Mouse (Mus musculus): Measurements from ENCODE around the gene Wnk2. TPM values are rescaled to one million over a fixed set of nuclear protein-coding genes. Genes with fewer than 3 reads are reported as not detected.

The Wnk2 gene
- total RNA-seq, 2 experiments from 2014 or later: 129 to 145 TPM

DNA sequence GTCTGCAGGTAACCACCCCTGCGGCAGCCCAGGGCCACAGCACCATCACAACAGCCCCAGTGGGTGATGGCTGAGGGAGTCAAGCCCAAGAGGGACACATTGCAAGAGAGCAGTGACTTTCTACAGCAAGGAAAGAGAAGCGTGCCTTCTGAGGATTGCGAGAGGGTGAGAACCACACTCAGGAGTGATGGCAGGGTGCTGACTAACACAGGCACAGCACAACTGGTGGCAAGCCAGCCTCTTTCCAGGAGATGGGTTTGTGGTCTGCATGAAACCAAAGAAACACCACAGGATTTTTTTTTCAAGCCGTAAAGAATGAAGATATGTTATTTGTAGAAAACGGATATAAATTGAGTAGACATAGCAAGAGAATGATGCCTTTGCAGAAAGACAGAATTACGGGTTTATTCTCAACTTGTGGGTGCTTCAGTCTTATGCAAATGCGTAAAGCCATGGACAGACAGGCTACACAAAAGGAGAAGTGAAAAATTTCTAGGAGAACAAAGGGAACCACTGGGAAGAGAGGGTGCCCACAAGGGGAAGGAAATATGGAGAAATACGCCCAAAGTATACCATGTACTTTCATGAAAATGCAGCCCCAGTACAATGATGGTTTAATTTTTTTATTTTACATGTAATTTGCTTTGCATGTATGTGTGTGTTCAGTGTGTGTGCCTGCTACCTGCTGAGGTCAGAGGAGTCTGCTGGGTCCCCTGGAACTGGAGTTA, 39.5 kb downstream of the Wnk2 start:
- intact Hi-C loops (cut with DNase I): no loop called here
- no peak for TF ChIP-seq CTCF (IDR thresholded peaks at IDR 0.05)
- no peak overlapping the region for H3K4me3 ChIP-seq
- DNase-seq (ENCODE audit: extremely low spot score in 1 of 2, low spot score in 2 of 2): no peak
- H3K27ac ChIP-seq: no peak overlapping the region

DNA sequence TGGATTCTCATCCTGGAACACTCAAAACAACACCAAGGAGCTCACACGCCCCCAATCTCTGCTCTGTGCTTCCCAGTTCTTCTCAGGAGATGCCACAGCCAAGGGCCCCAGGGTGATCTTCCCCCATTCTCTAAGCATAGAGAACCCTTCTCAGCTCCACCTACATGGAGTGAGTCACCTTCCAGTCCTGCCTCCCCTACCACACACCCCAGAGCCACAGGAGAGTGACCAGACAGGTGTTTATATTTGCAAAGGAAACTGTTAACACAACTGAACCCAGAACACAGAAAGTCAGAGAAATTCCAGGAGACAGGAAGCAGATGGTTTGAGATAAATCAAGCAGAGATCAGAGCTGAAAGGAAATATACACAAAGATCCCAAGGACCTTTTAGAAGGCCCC, 43.9 kb downstream of the Wnk2 start:
- H3K27ac ChIP-seq: peak overlapping the region; percentile 55
- intact Hi-C loops (cut with DNase I): no loop called here
- DNase-seq (ENCODE audit: extremely low spot score in 1 of 2, low spot score in 2 of 2): no peak
- H3K4me3 ChIP-seq: no peak overlapping the region
- no peak for TF ChIP-seq CTCF (IDR thresholded peaks at IDR 0.05)

DNA sequence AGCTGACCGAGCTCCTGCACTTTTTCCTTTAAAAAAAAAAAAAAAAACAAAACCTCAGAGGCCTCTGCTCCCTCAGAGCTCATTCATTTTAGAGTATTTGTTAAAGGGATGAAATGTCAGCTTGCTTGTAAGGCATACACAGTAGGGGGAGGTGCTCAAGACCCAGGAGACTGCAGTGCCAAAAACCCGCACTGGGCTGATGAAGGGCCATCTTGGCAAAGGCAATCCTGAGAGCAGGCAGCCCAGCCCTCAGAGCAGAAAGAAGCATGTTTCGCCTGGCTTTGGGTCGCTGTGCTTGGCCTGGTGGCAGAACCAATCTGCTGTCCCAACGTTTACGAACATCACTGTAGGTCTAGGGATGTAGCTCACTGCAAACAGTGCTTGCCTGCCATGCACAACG, 44.6 kb downstream of the Wnk2 start:
- H3K4me3 ChIP-seq: no peak overlapping the region
- intact Hi-C loops (cut with DNase I): no loop called here
- peak overlapping the region; percentile 55 for H3K27ac ChIP-seq
- no peak for DNase-seq (ENCODE audit: extremely low spot score in 1 of 2, low spot score in 2 of 2)
- TF ChIP-seq CTCF (IDR thresholded peaks at IDR 0.05): no peak

DNA sequence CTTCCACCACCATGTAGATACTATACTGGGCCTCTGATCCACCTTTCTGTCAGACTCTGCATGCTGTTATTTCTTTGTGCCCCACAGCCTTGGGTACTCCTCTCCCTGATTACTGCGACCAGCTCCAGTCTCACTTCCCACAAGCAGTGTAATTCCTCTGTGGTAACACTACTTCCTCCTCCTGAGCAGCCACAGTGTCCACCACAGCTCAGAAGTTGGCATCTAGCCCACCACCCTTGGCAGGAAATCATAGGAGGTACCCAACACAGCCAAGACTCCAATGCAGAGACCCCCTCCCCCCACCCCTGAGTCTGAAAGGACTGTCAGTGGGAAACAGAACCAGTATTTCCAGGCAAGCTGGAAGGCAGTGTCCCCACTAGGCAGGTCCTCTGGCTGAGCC, 47.4 kb downstream of the Wnk2 start:
- no peak overlapping the region for H3K4me3 ChIP-seq
- TF ChIP-seq CTCF (IDR thresholded peaks at IDR 0.05): no peak
- peak overlapping the region; percentile 32; the same call in 1 of the 2 replicates for H3K27ac ChIP-seq
- intact Hi-C loops (cut with DNase I): no loop called here
- DNase-seq (ENCODE audit: extremely low spot score in 1 of 2, low spot score in 2 of 2): peak; percentile 50 to 59

DNA sequence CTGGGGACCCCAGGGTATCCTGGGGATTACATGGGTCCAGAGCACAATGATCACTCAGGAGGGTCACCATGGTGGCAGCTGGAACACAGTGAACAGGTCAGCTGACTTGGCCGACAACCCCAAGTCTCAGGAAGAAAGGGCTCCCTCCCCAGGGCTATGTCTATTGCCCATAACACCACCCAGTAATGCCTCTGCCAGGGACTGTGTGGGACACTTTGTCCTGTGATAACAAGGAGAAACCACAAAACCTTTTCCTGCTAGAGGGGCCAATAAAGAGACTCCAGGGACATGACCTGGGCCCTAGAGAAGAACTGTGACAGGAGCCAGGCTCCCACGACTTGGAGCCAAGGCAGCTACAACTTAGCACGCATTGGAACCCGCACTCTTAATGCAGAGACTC, 51.0 kb downstream of the Wnk2 start:
- no peak for TF ChIP-seq CTCF (IDR thresholded peaks at IDR 0.05)
- Histone ChIP-seq H3K4me3 (no peak overlapping the region), H3K27ac (no peak overlapping the region)
- DNase-seq (ENCODE audit: extremely low spot score in 1 of 2, low spot score in 2 of 2): no peak
- intact Hi-C loops (cut with DNase I): no loop called here

- Histone ChIP-seq H3K4me3 (no peak overlapping the region), H3K27ac (peak overlapping the region; percentile 3; the same call in 1 of the 2 replicates)
- TF ChIP-seq CTCF (IDR thresholded peaks at IDR 0.05): no peak
- intact Hi-C loops (cut with DNase I): no loop called here
- DNase-seq (ENCODE audit: extremely low spot score in 1 of 2, low spot score in 2 of 2): no peak
These were observed 53.1 kb downstream of the Wnk2 start for GRCm38 (mm10) chr13:49094667-49095066.

DNA sequence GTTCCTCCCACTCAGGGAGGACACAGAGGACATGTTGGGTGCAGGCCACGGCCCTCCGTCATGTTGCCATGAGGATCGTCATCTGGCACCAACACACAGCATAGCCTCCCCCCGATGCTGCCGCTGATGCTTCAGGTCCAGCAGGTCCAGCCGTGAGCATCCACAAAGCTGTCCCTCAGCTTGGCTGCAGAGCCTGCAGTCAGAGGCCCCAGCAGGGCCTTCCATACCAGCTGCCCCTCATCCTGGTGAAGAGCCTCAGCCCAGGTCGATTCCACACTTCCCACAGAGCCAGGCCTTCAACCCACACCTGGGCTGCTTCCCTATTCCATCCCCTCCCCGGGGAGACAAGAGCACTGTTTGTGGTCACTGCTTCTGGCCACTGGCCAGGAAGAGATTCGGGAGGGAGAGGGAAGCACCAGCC, 54.3 kb downstream of the Wnk2 start:
- no peak for DNase-seq (ENCODE audit: extremely low spot score in 1 of 2, low spot score in 2 of 2)
- H3K4me3 ChIP-seq: no peak overlapping the region
- no peak for TF ChIP-seq CTCF (IDR thresholded peaks at IDR 0.05)
- intact Hi-C loops (cut with DNase I): no loop called here
- no peak overlapping the region; the same call in 1 of the 2 replicates for H3K27ac ChIP-seq

- no peak for TF ChIP-seq CTCF (IDR thresholded peaks at IDR 0.05)
- Histone ChIP-seq H3K27ac (no peak overlapping the region), H3K4me3 (no peak overlapping the region)
- intact Hi-C loops (cut with DNase I): no loop called here
- no peak for DNase-seq (ENCODE audit: extremely low spot score in 1 of 2, low spot score in 2 of 2)
These were observed 55.2 kb downstream of the Wnk2 start for GRCm38 (mm10) chr13:49092596-49092995.

GRCm38 (mm10) chr13:49090176-49090575, 57.6 kb downstream of the Wnk2 start:
- no peak overlapping the region for H3K27ac ChIP-seq
- H3K4me3 ChIP-seq: no peak overlapping the region
- intact Hi-C loops (cut with DNase I): no loop called here
- TF ChIP-seq CTCF (IDR thresholded peaks at IDR 0.05): no peak
- DNase-seq (ENCODE audit: extremely low spot score in 1 of 2, low spot score in 2 of 2): no peak

GRCm38 (mm10) chr13:49088874-49089273, 58.9 kb downstream of the Wnk2 start:
- no peak overlapping the region for H3K27ac ChIP-seq
- intact Hi-C loops (cut with DNase I): no loop called here
- no peak for TF ChIP-seq CTCF (IDR thresholded peaks at IDR 0.05)
- no peak overlapping the region for H3K4me3 ChIP-seq
- no peak for DNase-seq (ENCODE audit: extremely low spot score in 1 of 2, low spot score in 2 of 2)

DNA sequence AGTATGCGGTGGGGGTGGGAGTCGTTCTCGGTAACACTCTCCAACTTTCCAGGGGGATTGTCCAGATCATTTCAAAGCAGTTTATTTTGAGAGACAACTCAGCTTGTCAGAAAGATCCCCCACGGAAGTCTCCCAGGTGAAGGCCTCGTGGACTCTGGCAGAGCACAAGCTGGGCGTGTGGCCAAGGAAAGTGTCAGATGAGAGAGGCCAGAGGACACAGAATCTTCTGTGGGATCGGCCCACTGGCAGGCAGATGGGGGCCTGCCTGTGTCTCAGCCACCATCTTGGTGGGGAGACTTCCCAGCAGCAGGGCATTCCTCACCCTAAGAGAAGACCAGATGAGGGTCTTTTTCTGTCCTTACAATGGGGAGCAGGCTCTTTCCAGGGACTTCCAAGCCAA, 60.4 kb downstream of the Wnk2 start:
- Histone ChIP-seq H3K4me3 (no peak overlapping the region), H3K27ac (no peak overlapping the region; the same call in 1 of the 2 replicates)
- intact Hi-C loops (cut with DNase I): no loop called here
- no peak for DNase-seq (ENCODE audit: extremely low spot score in 1 of 2, low spot score in 2 of 2)
- no peak for TF ChIP-seq CTCF (IDR thresholded peaks at IDR 0.05)

DNA sequence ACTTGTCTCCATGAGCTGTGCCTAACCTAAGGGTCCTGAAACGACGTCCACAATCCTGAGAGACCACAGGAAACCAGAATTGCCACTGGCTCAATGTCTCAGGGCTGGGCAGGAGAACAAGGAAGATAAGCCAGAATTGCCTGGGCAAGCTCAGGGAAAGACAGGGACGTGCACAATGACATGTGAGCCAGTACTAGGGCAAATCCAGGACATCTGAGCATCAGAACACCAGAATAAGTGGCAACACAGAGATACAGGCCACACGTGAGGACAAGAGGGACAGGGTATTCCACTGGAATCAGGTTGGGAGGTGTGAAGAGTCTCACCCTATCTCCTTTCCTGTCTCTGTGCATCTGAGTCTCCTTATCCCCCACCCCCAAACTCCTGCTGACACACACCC, 61.4 kb downstream of the Wnk2 start:
- no peak overlapping the region for H3K4me3 ChIP-seq
- no peak overlapping the region for H3K27ac ChIP-seq
- no peak for TF ChIP-seq CTCF (IDR thresholded peaks at IDR 0.05)
- intact Hi-C loops (cut with DNase I): no loop called here
- DNase-seq (ENCODE audit: extremely low spot score in 1 of 2, low spot score in 2 of 2): no peak

DNA sequence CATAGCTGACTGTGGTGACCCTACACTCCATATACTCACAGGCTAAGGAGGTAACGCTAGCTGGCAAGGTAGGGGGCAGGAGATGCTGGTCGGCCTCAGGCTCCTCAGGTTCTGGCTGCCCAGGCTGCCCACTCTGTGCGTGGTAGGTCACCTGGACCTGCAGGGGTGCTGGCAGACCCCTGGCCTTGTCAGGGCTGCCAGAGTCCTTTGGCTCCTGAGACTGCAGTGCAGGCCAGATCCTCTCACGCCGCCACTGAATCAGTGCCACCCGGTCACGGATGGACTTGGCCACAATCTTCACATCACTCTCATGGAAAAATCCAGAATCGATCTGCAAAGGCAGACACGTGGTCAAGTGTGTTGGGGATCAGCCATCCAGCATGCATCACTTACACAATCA, 62.6 kb downstream of the Wnk2 start:
- TF ChIP-seq CTCF (IDR thresholded peaks at IDR 0.05): no peak
- Histone ChIP-seq H3K27ac (no peak overlapping the region), H3K4me3 (no peak overlapping the region)
- intact Hi-C loops (cut with DNase I): no loop called here
- no peak for DNase-seq (ENCODE audit: extremely low spot score in 1 of 2, low spot score in 2 of 2)
